Mouse (Mus musculus) G1E (cell line): ENCODE measurements around the gene Tbc1d13. TPM values are rescaled to one million over a fixed set of nuclear protein-coding genes. Genes with fewer than 3 reads are reported as not detected.
A peak's percentile ranks its signal among the peaks of the same experiment; 100 is the strongest.
"Not testable (repeated sequence)": the region's sequence is repeated elsewhere in the genome, so short reads cannot be mapped to it uniquely, and the experiment has no call there.

Source experiments
- ATAC-seq: 2 replicates; pipeline ENCODE4 v1.8.0; 2016; ENCODE audit warnings: mild to moderate bottlenecking; ENCODE audit not compliant: insufficient number of reproducible peaks, poor library complexity, low FRiP score, severe bottlenecking; ENCODE audit errors: extremely low read depth
- DNase-seq: peaks from one replicate; pipeline ENCODE4 v3.0.0; 2012; ENCODE audit warnings: low spot score
- H3K27me3 ChIP-seq: 2 replicates; pipeline ENCODE4 v1.6.1; 2012; ENCODE audit warnings: mild to moderate bottlenecking, low read length, inconsistent platforms; ENCODE audit not compliant: insufficient read depth
- H3K36me3 ChIP-seq: replicated peaks from 2 replicates; pipeline ENCODE3; 2012; ENCODE audit warnings: mild to moderate bottlenecking, inconsistent platforms
- H3K4me1 ChIP-seq: 2 replicates; pipeline ENCODE4 v1.6.1; 2012; ENCODE audit warnings: low read depth, low read length, inconsistent platforms, mixed read lengths; ENCODE audit not compliant: insufficient read depth
- H3K4me3 ChIP-seq: 2 replicates; pipeline ENCODE4 v1.5.1; 2012; ENCODE audit warnings: low read depth, mild to moderate bottlenecking, inconsistent platforms, low read length, moderate library complexity, mixed read lengths
- H3K9me3 ChIP-seq: replicated peaks from 2 replicates; pipeline ENCODE4 v1.6.1; 2012; ENCODE audit warnings: inconsistent platforms
- CTCF ChIP-seq: IDR thresholded peaks from 2 replicates; pipeline ENCODE4 v1.5.1; 2012; ENCODE audit warnings: low read depth, low read length, inconsistent platforms, mixed read lengths
- GATA1 ChIP-seq: IDR thresholded peaks from 2 replicates; pipeline ENCODE4 v1.6.1; 2012; ENCODE audit warnings: borderline replicate concordance, low read length, inconsistent platforms, mixed read lengths
- GATA2 ChIP-seq: IDR thresholded peaks from 2 replicates; pipeline ENCODE4 v1.6.1; 2012; ENCODE audit warnings: low read depth, low read length, inconsistent platforms, borderline replicate concordance
- POLR2AphosphoS5 ChIP-seq: IDR thresholded peaks from 2 replicates; pipeline ENCODE4 v1.6.1; 2012; ENCODE audit warnings: low read depth, low read length, inconsistent platforms; ENCODE audit not compliant: insufficient replicate concordance
- TAL1 ChIP-seq: conservative IDR thresholded peaks from 2 replicates; pipeline ENCODE4 v1.6.1; 2012; ENCODE audit warnings: low read depth, low read length, inconsistent platforms, mixed read lengths
- polyA plus RNA-seq: library from polyadenylated mRNA; stranded (reverse); fragments of >175 nt; gene quantifications from 2 replicates; pipeline ENCODE4 v1.2.3, GENCODE M21; 2012
- total RNA-seq, 2 experiments: library from RNA; stranded (forward) in 1 of 2; stranded (reverse) in 1 of 2; fragments of 200-1000 nt in 1 of 2; fragments of >200 nt in 1 of 2; fragmentation: Nextera tagmentation in 1 of 2; gene quantifications; 2 replicates each; pipeline ENCODE4 v1.2.3; 2014 to 2017

The Tbc1d13 gene
- total and polyA plus RNA-seq, 3 experiments = 24.5 to 38.6 (median 38.0) TPM

GRCm38 (mm10) chr2:30134928-30135620 lies 1.5 kb downstream of the Tbc1d13 start:
- Histone ChIP-seq H3K36me3 (peaks cover 46% of the 10 kb centered on the region), H3K9me3 (peaks cover 3% of the 10 kb centered on the region), H3K4me3 (peak overlapping the region; percentile 98; the same call in 1 of the 2 replicates), H3K4me1 (peaks cover 48% of the 10 kb centered on the region), H3K27me3 (no peaks in the 10 kb centered on the region)
- no peak for ATAC-seq
- TF ChIP-seq TAL1 (no peak), GATA1 (no peak)
- no peak for DNase-seq

DNA sequence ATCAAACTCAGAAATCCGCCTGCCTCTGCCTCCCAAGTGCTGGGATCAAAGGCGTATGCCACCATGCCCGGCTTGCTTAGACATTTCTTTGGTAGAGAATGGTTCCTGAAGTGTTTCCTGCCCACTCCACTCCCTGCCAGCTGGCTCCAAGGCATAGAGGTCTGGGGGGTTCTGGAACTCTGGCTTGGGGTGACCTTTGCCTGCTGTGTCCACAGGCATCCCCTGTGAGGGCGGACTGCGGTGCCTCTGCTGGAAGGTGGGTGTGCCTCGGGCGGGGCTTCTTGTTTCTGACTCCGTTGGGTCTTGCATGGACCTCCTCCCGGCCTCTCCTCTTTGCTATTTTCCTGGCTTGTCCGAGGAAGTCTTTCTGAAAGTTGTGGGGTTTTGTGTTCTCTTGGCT lies 2.9 kb downstream of the Tbc1d13 start:
- Histone ChIP-seq H3K27me3 (no peaks in the 10 kb centered on the region), H3K4me1 (peaks cover 48% of the 10 kb centered on the region), H3K36me3 (peaks cover 60% of the 10 kb centered on the region), H3K4me3 (no peak overlapping the region; the same call in 1 of the 2 replicates), H3K9me3 (no peaks in the 10 kb centered on the region; the same call in 1 of the 2 replicates)
- DNase-seq (no peak), ATAC-seq (no peak)
- TF ChIP-seq POLR2AphosphoS5 = no peak
- no peak for TF ChIP-seq GATA1
- no peak for TF ChIP-seq TAL1
- no peak for TF ChIP-seq CTCF
- TF ChIP-seq GATA2 = no peak

GRCm38 (mm10) chr2:30140021-30140420 lies 6.5 kb downstream of the Tbc1d13 start:
- H3K27me3 ChIP-seq, H3K4me3 ChIP-seq, DNase-seq, ATAC-seq, H3K9me3 ChIP-seq: not testable (repeated sequence)
- peaks cover 95% of the 10 kb centered on the region for H3K36me3 ChIP-seq
- peaks cover 25% of the 10 kb centered on the region for H3K4me1 ChIP-seq

- TF ChIP-seq GATA2 = no peak
- no peak for TF ChIP-seq TAL1
- TF ChIP-seq CTCF = no peak
- no peak for TF ChIP-seq POLR2AphosphoS5
- no peak for TF ChIP-seq GATA1
- Histone ChIP-seq H3K36me3 (peaks cover 95% of the 10 kb centered on the region), H3K4me1 (no peaks in the 10 kb centered on the region; the same call in 1 of the 2 replicates), H3K9me3 (no peaks in the 10 kb centered on the region), H3K27me3 (no peaks in the 10 kb centered on the region), H3K4me3 (no peak overlapping the region)
- no peak for ATAC-seq
- DNase-seq = no peak
These were observed 10.9 kb downstream of the Tbc1d13 start for GRCm38 (mm10) chr2:30144436-30144835.

DNA sequence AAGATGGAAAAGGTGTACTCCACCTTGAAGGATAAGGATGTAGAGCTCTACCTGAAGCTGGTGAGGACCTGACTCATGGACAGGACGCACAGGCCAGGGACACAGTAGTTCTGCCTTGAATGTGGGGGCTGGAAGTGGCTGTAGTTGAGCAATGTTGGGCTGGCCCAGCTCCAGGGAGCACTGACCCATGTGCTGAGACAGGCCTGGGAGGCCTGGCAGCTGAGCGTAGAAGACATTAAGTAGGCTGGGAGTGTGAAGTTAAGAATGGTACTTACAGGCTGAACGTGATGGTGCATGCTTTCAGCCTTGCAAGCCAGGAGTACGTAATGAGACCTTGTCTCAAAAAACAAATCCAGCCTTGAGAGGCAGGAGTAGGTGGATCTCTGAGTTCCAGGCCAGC lies 13.9 kb downstream of the Tbc1d13 start:
- no peak for ATAC-seq
- Histone ChIP-seq H3K4me1 (no peaks in the 10 kb centered on the region), H3K36me3 (peaks cover 97% of the 10 kb centered on the region), H3K9me3 (no peaks in the 10 kb centered on the region), H3K27me3 (no peaks in the 10 kb centered on the region), H3K4me3 (no peak overlapping the region)
- no peak for DNase-seq
- TF ChIP-seq POLR2AphosphoS5 (no peak), TAL1 (no peak), GATA1 (no peak), CTCF (no peak), GATA2 (no peak)

DNA sequence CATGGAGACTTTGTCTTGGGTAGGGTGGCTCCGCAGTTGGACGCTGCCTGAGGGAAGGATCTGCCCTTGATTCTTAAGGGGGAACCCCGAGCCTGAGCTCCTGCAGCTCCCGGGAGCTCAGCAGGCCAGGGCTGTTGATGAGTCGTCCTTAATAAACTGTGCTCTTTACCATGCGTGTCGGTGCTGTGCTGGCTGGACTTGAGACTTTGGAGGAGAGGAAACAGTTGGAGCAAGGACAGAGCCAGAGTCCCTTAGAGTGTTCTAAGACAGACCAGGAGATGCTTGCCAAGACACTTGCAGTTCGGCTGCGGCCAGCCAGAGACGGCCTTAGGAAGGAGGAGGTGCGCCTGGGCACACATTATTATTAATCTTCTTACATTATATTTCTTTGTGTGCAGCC lies 18.3 kb downstream of the Tbc1d13 start:
- Histone ChIP-seq H3K4me3 (no peak overlapping the region), H3K27me3 (0 out of 2 replicates have a peak, but pooled peaks cover 5% of the 10 kb centered on the region), H3K36me3 (peaks cover 60% of the 10 kb centered on the region), H3K4me1 (no peaks in the 10 kb centered on the region), H3K9me3 (no peaks in the 10 kb centered on the region)
- DNase-seq = no peak
- ATAC-seq = no peak
- TF ChIP-seq GATA2 = no peak
- no peak for TF ChIP-seq CTCF
- TF ChIP-seq POLR2AphosphoS5 = no peak
- no peak for TF ChIP-seq GATA1
- TF ChIP-seq TAL1 = no peak

- TF ChIP-seq CTCF (no peak), POLR2AphosphoS5 (no peak), TAL1 (no peak), GATA2 (no peak), GATA1 (no peak)
- H3K4me1 ChIP-seq = no peaks in the 10 kb centered on the region
- H3K4me3 ChIP-seq = no peak overlapping the region
- H3K27me3 ChIP-seq = peaks cover 10% of the 10 kb centered on the region
- no peaks in the 10 kb centered on the region for H3K9me3 ChIP-seq
- no peak for DNase-seq
- no peak for ATAC-seq
- peaks cover 52% of the 10 kb centered on the region for H3K36me3 ChIP-seq
These were observed 19.1 kb downstream of the Tbc1d13 start for GRCm38 (mm10) chr2:30152616-30153015.

DNA sequence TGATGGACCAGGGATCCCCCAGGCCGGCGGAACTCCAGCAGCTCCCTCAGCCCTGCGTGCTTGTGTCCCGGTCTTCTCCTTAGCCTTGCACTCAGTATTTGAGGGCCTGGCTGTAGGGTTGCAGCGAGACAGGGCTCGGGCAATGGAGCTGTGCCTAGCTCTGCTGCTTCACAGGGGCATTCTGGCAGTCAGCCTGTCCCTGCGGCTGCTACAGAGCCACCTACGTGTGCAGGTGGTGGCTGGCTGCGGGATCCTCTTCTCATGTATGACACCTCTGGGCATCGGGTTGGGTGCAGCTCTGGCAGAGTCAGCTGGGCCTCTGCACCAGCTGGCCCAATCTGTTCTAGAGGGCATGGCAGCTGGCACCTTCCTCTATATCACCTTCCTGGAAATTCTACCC lies 26.3 kb downstream of the Tbc1d13 start:
- not testable (repeated sequence) for DNase-seq, ATAC-seq, H3K36me3 ChIP-seq, H3K4me1 ChIP-seq, H3K4me3 ChIP-seq, H3K9me3 ChIP-seq
- peaks cover 34% of the 10 kb centered on the region for H3K27me3 ChIP-seq
